Mouse (Mus musculus): ENCODE results near the gene Nedd4.

GRCm38 (mm10) chr9:72735822-72736410 lies 73.8 kb downstream of the Nedd4 start:
- no peak for TF ChIP-seq POLR2AphosphoS2 (IDR thresholded peaks at IDR 0.05; ENCODE audit: insufficient read length, low read depth)
- TF ChIP-seq POLR2A (IDR thresholded peaks at IDR 0.05; ENCODE audit: insufficient read length, low read depth) = no peak
- TF ChIP-seq TCF12 (IDR thresholded peaks at IDR 0.05; ENCODE audit: insufficient read depth, poor library complexity, severe bottlenecking) = no peak
